In the genomic region with DNA sequence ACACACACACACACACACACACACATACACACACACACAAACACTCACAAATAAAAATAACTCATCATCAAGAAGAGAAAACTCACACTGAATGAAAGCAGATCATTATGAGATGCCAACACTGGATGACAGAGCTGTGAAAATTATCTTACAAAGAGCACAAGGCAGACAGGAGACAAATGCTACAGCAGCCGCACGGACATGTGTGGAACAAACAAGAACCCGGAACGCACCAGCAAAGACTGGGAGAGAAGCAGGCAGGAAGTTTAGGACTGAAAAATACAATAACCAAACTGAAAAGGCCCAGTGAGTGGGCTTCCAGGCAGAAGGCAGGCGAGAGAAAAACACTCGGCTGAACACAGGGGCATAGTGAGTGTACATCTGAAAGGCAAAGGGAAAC, we compare ENCODE assay signal across 21 mouse cellular contexts.
"Had no signal": no experiment of that assay in that cellular context is flagged by ENCODE, and none has a peak within 500 bp of the region (broad histone marks: within the 10 kb centered on the region; RNA-seq: fewer than 3 reads in every experiment).

No protein-coding gene starts in this region.

- DNase-seq: kidney, adult 18-20 months; kidney, adult 9 months; kidney, postnatal 14 days; kidney, postnatal 4 days; layer of hippocampus, postnatal 36 days; liver, embryonic 13.5 days; lung, adult 2 months; lung, postnatal 36 days; retina, postnatal 1 day; right cerebral cortex, postnatal 25 days; spleen, adult 18-20 months had no signal

- H3K27me3 ChIP-seq: liver, embryonic 13.5 days; midbrain, embryonic 13.5 days; neural tube, embryonic 13.5 days; stomach, embryonic 15.5 days had no signal

- H3K4me2 ChIP-seq: liver, embryonic 13.5 days; midbrain, embryonic 13.5 days; neural tube, embryonic 13.5 days; stomach, embryonic 15.5 days had no signal

- H3K9me3 ChIP-seq: liver, embryonic 13.5 days; megakaryocyte, embryonic 14.5 days; midbrain, embryonic 10.5 days; midbrain, embryonic 13.5 days; neural tube, embryonic 13.5 days; stomach, embryonic 15.5 days had no signal

- H3K27ac ChIP-seq: layer of hippocampus, adult 2 months; left cerebral cortex, adult 2 months; liver, embryonic 13.5 days; midbrain, embryonic 10.5 days; midbrain, embryonic 13.5 days; neural tube, embryonic 13.5 days; stomach, embryonic 15.5 days had no signal

- H3K4me3 ChIP-seq: layer of hippocampus, adult 2 months; left cerebral cortex, adult 2 months; liver, embryonic 13.5 days; megakaryocyte, embryonic 14.5 days; midbrain, embryonic 10.5 days; midbrain, embryonic 13.5 days; myocyte; neural tube, embryonic 13.5 days; stomach, embryonic 15.5 days had no signal

- ATAC-seq: lung, postnatal 0 days; midbrain, embryonic 13.5 days; midbrain, embryonic 16.5 days had no signal

- H3K9ac ChIP-seq: liver, embryonic 13.5 days; midbrain, embryonic 13.5 days; neural tube, embryonic 13.5 days; stomach, embryonic 15.5 days had no signal

- H3K4me1 ChIP-seq: liver, embryonic 13.5 days; megakaryocyte, embryonic 14.5 days; midbrain, embryonic 13.5 days; stomach, embryonic 15.5 days had no signal

- H3K36me3 ChIP-seq: liver, embryonic 13.5 days; midbrain, embryonic 10.5 days; midbrain, embryonic 13.5 days; neural tube, embryonic 13.5 days; stomach, embryonic 15.5 days had no signal
